In the genomic region with DNA sequence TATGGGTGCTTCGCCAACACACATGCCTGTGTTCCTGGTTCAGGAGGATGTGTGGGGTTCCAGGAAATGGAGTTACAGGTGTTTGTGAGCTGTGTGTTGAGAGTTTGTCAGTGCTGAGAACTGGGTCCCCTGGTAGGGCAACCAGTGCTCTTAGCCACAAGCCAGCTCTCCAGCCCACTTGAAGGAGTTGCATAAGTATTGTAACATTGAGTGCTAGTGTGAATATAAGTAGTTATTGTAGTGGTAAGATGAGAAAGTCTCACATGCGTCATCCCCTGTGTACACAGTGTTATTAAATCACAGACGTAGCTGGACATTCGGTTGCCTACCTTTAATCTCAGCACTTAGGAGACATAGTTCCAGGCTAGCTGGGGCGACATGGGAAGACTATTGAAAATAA, we compare ENCODE assay signal across 18 mouse cellular contexts. TPM values are rescaled to one million over a fixed set of nuclear protein-coding genes. Genes with fewer than 3 reads are reported as not detected.
"Had no signal": no experiment of that assay in that cellular context is flagged by ENCODE, and none has a peak within 500 bp of the region (broad histone marks: within the 10 kb centered on the region; RNA-seq: fewer than 3 reads in every experiment).

No protein-coding gene starts in this region.

- DNase-seq: kidney, adult 2 months; kidney, postnatal 10 days; kidney, postnatal 36 days; left cerebral cortex, postnatal 4 days; liver, postnatal 0 days; thymus, adult 2 months; thymus, postnatal 14 days; thymus, postnatal 4 days had no signal

- H3K4me3 ChIP-seq: limb, embryonic 12.5 days; limb, embryonic 15.5 days; megakaryocyte, embryonic 14.5 days; midbrain, embryonic 10.5 days; midbrain, embryonic 13.5 days had no signal

- ATAC-seq: intestine, postnatal 0 days; liver, postnatal 0 days; midbrain, embryonic 13.5 days had no signal

- H3K9me3 ChIP-seq: limb, embryonic 12.5 days; limb, embryonic 15.5 days; midbrain, embryonic 10.5 days; midbrain, embryonic 13.5 days had no signal

- H3K4me1 ChIP-seq: limb, embryonic 12.5 days; limb, embryonic 15.5 days; megakaryocyte, embryonic 14.5 days; midbrain, embryonic 10.5 days; midbrain, embryonic 13.5 days had no signal

- H3K9ac ChIP-seq: limb, embryonic 12.5 days; limb, embryonic 15.5 days; liver, embryonic 14.5 days; liver, postnatal 0 days; midbrain, embryonic 13.5 days had no signal

- H3K4me2 ChIP-seq: limb, embryonic 12.5 days; limb, embryonic 15.5 days; liver, embryonic 11.5 days; midbrain, embryonic 13.5 days had no signal

- H3K36me3 ChIP-seq: limb, embryonic 12.5 days; limb, embryonic 15.5 days; midbrain, embryonic 10.5 days; midbrain, embryonic 13.5 days had no signal

- H3K27me3 ChIP-seq: limb, embryonic 12.5 days; limb, embryonic 15.5 days; megakaryocyte, embryonic 14.5 days; midbrain, embryonic 13.5 days had no signal

- H3K27ac ChIP-seq: limb, embryonic 12.5 days; limb, embryonic 15.5 days; liver, embryonic 14.5 days; midbrain, embryonic 10.5 days; midbrain, embryonic 13.5 days; stomach, postnatal 0 days had no signal

RNA-seq across cellular contexts. Expression of a gene that starts 24.9 kb away (rescaled TPM):
- polyA plus RNA-seq: small intestine, adult 2 months; thymus, adult 2 months had no signal
